Mouse (Mus musculus): Measurements from ENCODE around the gene Agpat3.
A peak's percentile ranks its signal among the peaks of the same experiment; 100 is the strongest.

The Agpat3 gene

DNA sequence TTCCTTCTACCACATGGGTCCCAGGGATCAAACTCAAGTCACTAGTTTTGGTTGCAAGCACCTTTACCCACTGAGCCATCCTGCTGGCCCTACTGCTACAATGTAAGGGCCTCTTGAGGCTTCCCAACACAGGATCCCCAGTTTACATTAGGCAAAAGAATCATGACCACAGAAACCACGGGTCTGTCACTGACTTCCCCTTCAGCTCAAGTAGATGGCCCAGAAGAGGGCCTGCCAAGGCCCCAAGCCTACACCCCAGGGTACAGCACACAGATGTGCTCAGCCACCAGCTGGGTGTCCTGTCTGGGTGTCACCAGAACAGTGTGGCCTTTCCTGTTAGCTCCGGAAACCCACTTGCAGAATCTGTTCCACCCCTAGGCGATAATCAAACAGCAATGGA, 87.6 kb downstream of the Agpat3 start:
- no peak for DNase-seq (ENCODE audit: extremely low read depth, low read depth, low spot score)

DNA sequence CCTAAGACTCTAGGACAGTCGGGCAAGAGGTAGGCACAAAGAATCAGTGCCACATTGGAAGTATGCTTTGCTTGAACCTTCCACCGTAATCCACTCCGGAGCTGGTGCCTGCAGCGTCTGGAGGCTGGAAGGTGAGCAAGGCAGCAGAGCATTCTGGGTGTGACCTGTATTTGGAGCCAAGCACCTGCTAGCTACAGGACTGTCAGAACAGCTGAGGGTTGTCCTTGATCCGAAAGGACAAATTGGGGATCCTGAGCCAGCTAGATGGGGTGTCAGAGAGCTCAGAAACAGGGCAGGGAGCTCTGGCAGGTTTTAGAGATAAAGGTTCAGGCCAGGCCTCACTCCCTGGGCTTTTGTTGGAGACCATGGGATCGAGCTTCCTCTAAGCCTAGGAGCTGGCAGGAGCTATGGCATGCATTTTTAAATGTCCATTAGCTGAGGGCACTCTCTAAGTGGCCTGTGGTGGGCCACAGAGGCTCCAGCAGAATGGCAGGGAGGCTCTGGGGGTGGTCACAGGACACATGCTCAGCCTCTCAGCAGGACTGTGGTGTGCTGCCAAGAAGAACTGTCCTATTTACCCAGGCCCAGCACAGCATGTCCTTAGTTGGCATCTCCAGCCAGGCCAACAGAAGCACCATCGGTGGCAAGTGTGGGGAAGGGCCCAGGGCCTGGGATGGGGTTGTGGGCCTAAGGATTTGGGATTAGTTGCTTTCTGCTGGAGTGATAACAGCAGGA, 91.2 kb downstream of the Agpat3 start:
- DNase-seq (ENCODE audit: extremely low read depth, low read depth, low spot score) = no peak

DNA sequence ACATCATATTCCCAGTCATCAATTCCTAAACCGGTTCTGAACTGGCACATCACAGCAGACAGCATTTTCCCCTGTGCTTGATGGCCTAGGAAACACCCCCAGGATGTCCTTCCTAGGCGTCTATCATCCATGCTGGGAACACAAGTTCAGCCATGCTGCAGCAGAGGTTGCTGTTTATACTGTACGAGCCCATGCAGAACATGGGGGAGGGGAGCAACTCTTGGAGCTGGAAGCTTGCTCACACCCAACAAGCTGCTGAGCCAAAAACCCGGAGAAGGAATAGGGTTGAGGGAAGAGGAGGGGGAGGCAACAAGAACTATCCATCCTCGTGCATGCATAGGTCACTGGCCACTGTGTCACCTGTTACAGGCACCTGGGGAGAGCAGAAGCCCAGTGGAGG, 92.0 kb downstream of the Agpat3 start:
- no peak for DNase-seq (ENCODE audit: extremely low read depth, low read depth, low spot score)

DNA sequence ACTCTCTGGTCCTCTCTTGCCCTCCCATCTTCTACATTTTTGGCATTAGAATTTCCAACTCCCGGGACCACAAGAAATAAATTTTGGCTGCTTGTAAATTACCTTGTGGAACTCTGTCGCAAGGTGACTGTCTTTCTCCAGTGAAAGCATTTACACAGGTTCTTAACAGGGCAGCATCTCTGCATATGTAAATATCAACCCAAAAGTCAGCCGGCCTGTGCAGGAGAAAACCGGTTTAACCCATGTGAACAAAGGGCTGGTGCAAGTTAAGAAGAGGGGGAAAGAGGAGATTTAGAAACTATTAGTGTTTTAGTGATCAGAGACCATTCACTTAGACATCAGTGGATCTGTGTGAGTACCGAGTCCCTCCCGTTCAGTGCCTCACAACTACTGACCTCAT, 92.6 kb downstream of the Agpat3 start:
- no peak for DNase-seq (ENCODE audit: extremely low read depth, low read depth, low spot score)

DNA sequence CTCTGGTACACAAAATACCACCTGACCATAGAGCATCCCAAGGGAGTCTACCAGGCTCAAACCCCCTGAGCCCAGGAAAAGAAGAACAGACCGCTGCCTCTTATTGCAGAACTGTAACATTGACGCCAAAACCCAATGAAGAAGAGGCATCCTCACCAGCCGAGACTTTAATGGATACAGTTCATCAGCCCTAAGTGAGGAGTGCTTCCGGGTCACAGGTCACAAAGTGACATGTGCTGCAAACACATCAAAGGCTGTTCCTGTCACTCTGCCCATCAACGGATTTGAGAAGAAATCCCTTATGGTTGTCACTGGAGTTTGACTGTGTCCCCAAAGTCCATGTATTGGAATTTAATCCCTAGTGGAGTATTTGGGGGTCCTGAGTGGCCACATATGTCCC, 93.1 kb downstream of the Agpat3 start:
- no peak for DNase-seq (ENCODE audit: extremely low read depth, low read depth, low spot score)

DNA sequence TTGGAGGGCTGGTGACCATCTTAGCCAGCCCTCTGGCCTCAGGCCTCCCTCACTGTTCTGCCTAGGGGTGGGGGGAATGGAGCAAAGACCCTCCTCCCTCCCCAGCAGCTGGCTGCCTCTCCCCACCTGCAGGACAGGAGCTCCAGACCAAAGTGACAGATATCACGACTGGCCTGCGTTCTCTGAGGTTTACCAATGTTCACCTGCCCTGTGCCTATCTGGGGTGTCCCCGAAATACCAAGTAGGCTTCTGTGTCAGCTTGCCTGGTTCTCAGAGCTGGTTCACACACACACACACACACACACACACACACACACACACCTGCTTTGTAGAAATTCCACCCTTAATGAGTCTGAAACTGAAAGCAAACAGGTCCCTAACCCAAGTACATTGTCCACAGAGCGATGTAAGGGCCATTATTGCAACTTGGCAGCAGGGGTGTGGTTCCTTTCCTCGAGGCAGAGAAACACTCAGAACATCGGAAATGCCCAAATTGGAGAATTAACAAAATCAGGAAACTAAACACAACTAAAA, 94.1 kb downstream of the Agpat3 start:
- no peak for DNase-seq (ENCODE audit: extremely low read depth, low read depth, low spot score)

DNA sequence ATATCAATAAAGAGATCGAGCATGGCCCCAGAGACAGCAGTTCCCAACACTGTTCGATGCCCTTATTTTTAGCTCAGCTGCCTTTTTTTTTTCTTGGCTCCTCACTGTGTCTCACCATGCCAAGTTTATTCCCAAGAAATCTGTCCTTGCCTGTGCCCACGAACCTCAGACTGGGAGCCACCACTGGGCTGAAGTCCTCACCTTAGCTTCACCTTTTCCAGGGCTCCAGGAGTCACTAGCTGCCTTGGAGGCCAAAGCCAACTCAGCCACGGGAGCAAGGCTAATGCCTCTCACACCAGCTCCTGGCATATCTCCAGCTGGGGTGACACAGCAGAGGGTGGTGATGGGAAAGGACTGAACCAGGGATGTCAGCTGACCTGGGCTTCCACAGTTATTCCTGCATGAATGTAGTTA, 96.6 kb downstream of the Agpat3 start:
- no peak for DNase-seq (ENCODE audit: extremely low read depth, low read depth, low spot score)

DNA sequence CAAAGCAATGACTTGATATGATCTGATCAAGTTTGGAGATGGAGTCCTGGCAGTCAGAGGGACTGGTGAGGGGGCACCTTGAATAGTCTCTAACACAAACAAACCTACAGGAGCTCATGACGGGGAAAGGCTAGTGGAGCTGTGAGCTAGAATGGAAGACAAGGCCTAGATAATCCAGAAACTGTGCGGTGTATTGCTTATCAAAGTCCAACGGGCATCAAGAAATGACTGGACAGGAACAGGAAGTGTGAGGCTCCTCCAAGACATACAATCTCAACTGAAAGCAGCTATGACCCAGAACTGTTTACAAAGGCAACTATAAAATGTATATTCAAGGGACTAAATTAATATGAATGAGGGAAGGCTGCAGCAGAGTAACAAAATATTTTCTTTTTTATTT, 105.1 kb downstream of the Agpat3 start:
- no peak for DNase-seq (ENCODE audit: extremely low read depth, low read depth, low spot score)

DNA sequence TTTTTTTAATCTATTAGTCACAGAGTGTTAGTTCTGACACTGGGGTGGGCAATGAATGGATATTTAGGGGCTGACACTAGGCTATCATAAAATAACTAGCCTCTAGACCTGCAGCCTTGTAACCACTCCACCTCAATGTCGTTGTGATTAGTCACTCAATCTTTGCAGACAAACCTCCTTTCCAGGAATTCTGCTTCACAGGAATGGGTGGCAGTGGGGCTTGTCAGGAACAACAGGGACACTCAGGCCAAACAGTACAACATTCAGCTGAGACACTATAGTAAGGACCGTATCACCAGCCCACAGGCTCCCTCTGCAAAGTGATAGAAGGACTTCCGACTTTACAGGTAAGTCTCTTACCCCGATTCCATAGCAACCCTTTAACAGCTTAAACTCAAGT, 105.6 kb downstream of the Agpat3 start:
- DNase-seq (ENCODE audit: extremely low read depth, low read depth, low spot score) = no peak

DNA sequence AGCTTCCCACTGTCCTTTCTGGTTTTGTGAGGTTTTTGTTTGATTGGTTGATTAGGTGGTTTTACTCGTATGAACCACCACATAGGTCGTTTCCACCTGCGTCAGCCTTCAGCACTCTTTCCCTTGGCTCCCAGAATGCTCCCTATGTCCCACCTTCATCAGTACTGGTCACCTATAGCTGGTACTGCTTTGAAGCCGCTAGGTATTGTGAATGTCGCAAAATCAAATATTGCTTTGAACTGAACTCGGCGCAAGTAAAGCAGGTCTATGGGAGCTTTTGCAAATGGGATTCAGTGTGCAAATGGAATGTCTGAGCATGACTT, 107.1 kb downstream of the Agpat3 start:
- DNase-seq (ENCODE audit: extremely low read depth, low read depth, low spot score) = no peak

DNA sequence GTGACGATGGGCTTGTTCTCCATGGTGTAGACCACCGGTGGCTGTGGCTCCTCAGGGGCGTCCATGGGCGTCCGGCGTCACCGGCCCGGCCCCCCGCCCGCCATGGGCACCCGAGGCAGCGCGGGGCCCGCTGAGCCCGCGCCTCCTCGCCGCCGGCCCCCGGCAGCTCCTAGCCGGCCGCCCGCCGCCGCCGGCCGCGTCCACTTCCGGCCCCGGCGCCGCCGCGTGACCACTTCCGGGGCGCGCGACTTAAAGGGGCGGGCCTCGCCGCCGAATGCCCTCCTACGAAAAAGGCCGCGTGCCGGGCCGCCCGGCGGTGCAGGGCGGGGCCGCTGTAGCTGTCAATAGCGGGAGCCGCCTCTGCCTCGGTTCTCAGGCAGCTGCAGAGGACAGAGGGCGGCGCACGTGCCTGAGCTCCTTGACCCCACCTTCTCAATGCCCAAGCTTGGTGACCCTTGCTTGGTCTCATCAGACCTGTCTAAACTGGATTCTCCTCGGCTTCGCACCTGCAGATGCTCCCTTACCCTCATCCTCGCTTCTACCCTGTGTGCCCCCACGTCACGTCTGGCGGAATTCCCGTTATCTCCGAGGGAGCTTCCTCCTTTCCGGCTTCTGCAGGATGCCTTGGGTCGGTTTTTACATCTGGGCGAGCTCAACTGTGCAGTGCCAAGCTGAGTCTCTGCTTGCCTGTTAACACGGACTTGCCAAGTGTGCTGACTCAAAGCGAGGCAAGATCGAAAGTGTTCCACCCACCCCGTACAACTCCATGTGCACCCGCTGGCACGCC, 107.7 kb downstream of the Agpat3 start, which contains the start of gene Trappc10:
TSS of gene Trappc10 (minus strand) at position 204 of the 787 bp plus-strand sequence.
- no peak for DNase-seq (ENCODE audit: extremely low read depth, low read depth, low spot score)

DNA sequence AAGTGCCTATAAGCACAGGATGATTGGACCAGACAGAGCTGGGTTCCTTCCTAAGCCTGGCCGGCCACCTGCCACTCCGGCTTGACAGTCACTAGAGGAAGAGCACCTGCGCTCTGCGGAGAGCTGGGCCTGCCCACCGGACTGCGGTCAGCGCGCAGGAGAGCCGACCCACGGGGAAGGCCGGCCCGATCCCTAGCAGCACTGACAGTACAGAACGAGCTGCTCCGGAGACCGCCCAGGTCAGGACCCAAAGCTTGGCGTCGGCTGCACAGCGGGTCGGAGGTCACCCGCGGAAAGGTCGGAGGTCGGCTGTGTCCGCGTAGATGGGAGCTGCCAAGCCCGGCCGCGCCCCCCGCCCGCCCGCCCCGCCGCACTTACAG, 108.2 kb downstream of the Agpat3 start:
- DNase-seq (ENCODE audit: extremely low read depth, low read depth, low spot score) = no peak

DNA sequence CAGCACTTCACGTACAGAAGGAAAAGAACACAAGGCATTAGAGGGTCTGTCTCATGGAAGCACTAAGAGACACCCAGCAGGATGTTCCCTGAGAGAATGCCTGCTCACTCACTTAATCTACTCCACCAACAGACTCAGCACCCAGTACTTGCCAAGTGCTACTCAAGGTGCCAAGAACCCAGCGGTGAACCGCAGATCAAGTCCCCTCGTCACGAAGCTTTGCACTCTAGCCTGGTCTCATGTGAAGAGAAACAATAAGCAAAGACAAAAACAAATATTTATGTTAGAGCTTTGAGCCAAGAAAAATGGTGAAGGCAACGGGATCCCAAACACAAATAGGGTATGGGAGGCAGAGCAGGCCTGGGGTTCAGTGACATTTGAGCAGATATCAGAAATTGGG, 113.4 kb downstream of the Agpat3 start:
- no peak for DNase-seq (ENCODE audit: extremely low read depth, low read depth, low spot score)

DNA sequence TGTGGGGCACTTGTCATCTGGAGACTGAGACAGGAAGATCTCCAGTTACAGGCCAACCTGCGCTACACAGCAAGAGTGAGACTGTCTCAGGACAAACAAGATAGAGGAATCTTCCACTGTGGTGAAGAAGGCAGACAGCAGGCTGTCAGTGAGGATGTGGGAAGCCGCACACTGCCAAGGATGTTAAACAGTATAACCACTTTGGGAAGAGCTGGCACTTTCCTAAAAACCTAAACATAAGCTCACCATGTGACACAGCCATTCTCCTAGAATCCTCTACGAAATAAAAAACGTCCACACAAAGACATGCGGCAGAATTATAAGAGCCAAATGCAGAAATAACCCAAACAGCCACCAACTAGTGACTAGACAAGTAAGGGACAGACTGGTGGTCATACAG, 114.0 kb downstream of the Agpat3 start:
- DNase-seq (ENCODE audit: extremely low read depth, low read depth, low spot score) = no peak

DNA sequence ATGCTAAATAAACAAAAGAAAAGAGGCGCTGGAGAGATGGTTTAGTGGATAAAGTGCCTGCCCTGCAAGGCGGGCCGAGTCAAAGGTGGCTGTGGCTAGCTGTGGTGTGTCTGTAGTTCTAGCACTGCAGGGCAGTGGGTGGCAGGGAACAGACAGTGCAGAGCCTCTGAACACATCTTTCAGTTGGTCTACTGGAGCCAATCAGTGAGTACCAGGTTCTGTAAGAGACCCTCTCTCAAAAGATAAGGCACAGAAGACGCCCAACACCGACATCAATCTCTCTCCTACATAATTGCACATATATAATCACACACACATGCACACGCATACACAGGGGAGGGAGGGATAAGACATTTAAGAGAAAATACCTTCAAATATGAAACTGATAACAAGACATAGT, 114.5 kb downstream of the Agpat3 start:
- DNase-seq (ENCODE audit: extremely low read depth, low read depth, low spot score) = no peak

DNA sequence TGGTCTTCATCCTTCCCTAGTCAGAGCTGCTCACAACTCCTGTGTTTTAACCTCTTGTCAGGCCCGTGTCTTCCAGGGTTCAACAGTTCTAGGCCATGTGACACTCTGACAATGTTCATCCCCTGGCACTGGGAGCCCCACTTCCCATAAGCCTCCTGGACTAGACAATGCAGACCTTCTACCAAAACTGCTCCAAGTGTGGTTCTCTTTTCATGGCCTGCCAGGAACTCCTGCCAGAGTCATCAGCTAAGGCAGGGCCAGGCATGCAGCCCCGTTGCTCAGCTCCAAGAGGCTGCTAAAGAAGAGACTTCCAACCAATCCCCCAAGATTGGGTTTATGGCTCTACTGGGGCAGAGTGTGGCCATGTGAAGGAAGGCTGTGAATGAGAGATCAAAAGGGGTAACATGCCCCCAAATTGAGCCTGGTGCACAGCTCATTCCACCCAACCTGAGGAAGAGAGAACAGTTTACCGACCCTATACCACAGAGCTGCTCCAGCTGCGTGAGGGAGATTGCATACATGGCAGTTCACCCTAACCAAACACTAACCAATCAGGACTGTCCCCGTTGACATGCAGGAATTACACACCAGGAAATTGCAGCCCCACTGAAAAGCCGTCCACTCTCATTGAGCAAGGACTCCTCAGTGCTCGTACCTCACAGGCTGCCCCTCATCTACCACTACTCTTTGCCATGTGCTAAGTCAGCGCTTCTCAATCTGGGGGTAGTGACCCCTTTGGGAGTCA, 115.2 kb downstream of the Agpat3 start:
- peak; percentile 88 for DNase-seq (ENCODE audit: extremely low read depth, low read depth, low spot score)

DNA sequence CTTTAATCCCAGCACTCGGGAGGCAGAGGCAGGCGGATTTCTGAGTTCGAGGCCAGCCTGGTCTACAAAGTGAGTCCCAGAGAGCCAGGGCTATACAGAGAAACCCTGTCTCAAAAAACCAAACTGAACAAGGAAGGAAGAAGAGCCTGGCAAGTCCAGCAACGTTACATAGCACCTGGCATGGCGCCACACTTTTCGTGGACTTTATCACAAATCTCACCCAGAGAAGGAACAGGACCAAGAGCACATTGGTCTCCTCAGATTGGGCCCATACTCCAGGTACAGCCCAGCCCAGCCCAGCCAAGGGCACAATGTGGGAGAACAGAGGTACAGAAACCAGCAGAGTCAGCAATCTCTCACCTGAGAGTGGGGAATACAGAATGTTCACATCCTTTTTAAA, 118.5 kb downstream of the Agpat3 start:
- no peak for DNase-seq (ENCODE audit: extremely low read depth, low read depth, low spot score)

DNA sequence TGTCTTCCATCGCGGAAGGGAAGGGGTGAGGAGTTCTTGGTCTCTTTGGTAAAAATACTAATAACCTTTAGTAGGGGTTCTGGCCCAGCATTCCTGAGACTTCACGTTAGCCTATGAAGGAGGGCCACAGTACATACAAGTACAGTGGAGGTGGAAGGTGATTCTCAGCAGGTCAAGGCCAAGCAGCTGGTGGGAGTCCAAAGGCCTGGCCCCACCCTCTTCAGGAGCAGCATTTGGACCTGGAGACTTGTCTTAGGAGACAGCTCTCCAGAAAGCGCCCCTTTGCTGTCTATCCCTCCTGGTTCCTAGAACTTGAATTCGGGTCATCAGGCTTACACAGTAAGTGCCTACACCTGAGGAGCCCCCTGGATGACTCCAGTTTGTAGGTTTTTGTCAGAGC, 119.1 kb downstream of the Agpat3 start:
- no peak for DNase-seq (ENCODE audit: extremely low read depth, low read depth, low spot score)

DNA sequence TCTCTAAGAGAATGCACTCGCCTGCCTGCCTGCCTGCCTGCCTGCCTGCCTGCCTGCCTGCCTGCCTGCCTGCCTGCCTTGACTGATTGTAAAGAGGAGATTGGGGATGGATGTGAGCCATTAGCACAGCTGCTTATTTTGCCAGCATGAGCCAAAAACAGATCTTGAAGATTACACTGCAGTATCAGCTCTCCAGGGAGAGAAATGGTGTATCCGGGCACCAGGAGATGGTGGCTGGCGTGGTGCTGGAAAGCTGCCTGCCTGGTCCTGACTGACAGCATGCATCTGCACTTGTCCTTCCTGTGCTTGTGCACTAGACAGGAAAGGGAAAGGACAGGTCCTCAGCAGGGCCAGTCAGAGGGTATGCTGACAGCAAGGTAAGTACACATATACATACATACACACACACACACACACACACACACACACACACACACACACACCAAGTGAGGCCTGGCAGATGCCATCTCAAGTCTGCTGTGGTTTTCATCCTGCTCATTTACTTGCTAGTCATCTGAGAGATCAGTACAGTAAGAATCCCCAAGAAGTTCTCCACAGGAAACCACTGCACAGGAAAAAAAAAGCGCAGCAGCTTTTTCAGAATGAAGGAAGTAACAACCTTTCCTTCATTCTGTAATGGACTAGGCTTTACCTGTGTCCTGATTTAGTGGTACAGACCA, 119.8 kb downstream of the Agpat3 start:
- DNase-seq (ENCODE audit: extremely low read depth, low read depth, low spot score) = no peak

DNA sequence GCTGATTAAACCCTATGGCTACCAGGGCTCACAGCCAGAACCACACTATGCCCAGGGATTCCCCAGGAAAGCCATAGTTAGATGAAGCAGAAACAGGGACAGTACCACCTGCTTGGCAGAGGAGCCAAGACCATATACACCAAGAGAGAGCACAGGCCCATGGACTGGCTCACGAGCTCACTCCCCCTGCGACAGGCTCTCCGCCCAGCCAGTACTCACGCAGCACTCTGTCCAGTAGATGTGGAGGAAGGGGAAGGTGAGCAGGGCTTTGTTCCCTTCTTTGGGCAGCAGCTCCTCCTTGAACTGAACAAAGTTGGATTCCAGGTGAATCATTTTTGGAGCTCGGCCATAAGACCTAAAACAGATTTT, 123.7 kb downstream of the Agpat3 start:
- no peak for DNase-seq (ENCODE audit: extremely low read depth, low read depth, low spot score)

DNA sequence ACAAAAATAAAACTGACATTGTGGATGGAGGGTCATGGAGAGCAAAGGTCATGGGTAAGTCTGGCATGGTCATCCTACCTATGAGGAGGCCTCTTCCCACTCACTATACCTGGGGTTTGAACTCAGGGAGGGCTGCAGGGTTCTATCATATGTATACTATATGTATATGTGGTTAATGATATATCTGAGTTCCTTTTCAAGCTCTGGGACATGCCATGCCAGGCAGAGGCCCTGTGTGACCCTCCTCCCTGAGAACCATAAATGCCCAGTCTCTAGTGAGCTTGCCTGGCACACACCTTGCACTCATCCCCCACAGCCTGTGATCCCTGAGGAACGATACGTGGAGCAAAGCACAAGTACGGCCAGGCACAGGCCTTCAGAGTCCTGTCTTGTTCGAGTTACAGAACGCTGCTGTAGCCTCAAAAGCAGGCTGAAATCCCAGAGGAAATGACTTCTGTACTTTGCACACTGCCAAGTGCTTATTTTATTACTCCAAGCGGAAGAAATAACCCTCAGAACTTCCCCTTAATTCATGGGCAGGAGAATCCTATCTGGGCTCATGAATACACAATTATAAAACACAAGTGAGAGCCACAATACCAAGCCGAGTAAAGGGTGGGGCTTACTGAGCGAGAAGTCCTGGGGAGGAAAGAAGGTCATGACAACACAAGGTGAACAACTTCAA, 124.3 kb downstream of the Agpat3 start:
- DNase-seq (ENCODE audit: extremely low read depth, low read depth, low spot score) = no peak
